Mouse (Mus musculus): Measurements from ENCODE around the gene Ankrd65. TPM values are rescaled to one million over a fixed set of nuclear protein-coding genes. Genes with fewer than 3 reads are reported as not detected.

The Ankrd65 gene
- 0.09 TPM in 1 of 2 replicates, not detected in the other for polyA plus RNA-seq (2012; rRNA removed)

DNA sequence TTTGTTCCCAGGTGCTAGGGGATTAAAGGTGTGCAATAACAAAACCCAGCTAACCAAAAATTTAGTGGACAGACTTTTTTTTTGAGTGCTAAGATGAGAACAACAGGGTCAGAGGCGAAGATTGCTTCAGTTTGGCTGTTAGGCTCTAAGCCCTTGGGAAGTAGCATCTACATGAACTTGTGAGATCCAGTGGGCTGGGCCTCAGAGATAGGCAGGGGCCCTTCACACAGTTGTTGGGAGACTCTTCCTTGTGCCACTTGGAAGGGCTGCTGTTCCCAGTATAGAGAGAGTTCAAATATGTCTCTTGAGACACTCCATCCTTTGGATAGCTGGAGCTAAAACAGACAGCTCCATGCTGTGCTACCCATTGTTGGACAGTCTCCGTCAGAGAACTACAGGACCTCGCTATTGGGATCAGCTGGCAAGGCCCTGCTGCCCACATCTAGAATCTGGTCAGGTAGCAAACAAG lies at the start of gene Ankrd65:
Gene Ankrd65, plus strand, starts transcription at position 419 of the 469 bp plus-strand sequence.

DNA sequence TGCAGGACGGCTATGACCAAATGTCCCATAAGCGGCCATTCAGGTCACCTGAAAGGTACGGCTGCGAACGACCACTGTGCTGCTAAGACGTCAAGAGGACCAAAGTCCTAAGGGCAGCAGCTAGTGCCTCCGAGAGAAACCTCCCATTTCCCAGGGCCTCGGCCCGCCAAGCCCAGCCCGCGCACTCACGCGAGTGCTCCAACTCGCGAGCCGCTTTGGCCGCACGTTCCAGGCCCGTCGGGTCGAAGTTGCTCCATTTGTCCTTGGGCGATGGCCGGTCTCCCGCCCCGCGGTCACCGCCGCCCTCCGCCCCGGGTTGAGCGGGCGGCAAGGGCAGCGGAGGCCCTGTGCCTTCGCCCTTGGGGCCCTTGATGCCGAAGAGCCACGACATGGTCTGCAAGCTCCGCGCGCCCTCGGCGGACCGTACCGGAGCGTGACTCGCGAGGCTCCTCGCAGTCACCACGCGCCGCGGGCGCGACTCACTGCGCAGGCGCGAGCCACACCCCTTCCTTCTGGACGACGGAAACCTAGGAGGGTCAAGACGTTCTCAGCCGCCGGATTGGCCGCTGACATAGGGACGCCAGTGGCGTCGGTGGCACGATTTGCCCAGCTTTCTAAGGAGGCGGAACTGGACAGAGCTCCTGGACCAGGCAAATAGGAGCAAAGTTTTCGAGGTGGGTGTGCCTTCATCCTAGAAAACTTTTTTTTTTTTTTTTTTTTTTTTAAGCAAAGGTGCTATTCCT lies 29.5 kb upstream of the Ankrd65 start, which contains the start of gene Atad3a:
Gene Atad3a, minus strand, starts transcription at position 481 of the 743 bp plus-strand sequence.

DNA sequence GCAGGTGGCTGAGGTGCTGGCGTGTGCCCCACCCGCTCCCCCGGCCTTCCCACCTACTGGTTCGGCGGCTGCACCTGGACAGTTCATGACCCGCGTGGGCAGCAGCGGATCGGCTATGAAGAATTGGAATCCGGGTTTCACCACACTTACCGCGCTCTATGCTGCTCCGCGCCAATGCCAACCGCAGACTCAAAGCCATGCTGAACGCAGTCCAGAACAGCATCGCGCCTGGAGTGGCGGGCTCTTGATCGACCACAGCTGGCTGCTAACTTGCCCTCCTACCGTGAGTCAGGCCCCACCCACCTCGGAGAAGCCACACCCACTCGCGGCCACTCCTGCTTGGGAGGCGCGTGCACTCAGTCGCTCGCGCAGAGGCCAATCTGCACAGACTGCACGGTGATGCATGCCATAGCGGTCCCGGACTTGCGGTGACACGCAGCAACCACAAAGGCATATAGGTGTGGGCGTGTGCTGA lies 15.9 kb upstream of the Ankrd65 start, which contains the start of gene Vwa1:
Gene Vwa1, minus strand, starts transcription at position 419 of the 475 bp plus-strand sequence.

DNA sequence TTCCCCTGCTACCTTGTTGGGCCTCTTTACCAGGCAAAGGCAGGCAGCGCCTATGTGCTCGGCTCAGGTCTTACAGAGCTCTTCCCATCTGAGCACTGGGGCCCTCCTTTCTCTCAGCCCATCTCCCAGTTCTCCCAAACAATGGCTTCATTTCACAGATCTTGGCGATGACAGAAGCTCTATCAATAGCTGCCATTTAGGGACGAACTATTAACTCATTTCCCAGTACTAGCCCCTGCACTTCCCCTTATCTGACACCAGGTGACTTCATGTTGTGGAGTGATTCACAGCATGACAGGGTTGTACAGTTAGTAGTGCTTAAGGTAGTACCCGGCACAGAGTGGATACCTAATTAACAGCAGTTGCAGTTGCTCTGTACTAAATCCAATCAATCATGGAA lies 4.4 kb upstream of the Ankrd65 start, which contains the start of gene Tmem88b:
Gene Tmem88b, minus strand, starts transcription at position 56 of the 400 bp plus-strand sequence.

DNA sequence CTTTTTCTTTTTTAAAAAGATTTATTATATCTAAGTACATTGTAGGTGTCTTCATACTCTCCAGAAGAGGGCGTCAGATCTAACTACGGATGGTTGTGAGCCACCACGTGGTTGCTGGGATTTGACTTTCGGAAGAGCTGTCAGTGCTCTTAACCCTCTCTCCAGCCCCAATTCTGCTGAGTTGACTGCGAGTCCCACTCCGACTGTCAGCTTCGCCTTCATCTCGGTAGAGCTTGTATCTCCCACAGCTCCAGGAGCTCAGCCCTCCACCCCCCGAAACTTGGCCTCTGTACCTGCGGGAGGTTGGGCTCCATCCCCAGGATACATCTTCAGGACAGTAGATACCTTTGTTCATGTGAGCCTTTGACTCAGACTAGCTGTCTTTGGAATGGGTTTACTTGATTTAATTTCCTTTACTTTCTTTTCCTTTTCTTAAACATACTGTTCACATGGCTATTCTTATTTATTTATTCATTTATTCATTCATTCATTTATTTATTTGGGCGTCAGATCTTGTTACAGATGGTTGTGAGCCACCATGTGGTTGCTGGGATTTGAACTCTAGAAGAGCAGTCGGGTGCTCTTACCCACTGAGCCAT lies 12.6 kb downstream of the Ankrd65 start, which contains the start of gene Mrpl20:
Gene Mrpl20, plus strand, starts transcription at position 138 of the 599 bp plus-strand sequence.

GRCm38 (mm10) chr4:155811929-155812664 lies 21.9 kb downstream of the Ankrd65 start, which contains the start of gene Ccnl2:
TSS of gene Ccnl2 (plus strand) at chr4:155812489.

DNA sequence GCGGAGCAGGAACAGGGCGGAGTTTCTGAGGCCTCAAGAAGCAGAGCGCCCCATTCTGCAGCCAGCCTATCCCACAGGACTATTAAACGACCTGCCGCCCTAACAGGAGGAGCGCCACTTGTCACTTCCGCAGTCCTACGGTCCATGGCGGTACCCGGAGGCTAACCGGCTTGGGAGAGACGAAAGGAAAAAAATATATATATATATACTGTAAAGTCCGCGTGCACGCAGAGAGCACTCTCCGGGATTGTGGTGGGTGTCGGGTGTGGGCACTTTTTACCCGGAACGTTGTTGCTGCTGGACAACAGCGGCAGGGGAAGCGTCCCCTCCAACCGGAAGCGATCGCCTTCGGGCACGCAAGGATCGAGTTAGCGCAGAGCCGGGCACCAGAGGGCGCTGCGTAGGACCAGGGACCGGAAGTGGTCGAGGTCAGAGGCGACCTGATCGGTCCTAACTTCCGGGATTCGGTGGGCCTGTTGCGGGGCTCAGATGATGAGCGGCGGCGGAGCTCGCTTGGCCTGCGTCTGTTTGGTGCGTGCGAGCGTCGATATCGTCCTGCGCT lies 41.0 kb downstream of the Ankrd65 start, which contains the start of gene Aurkaip1:
Gene Aurkaip1, plus strand, starts transcription at position 68 of the 562 bp plus-strand sequence.

GRCm38 (mm10) chr4:155839483-155839910 lies 49.3 kb downstream of the Ankrd65 start, which contains the start of gene Mxra8:
TSS of gene Mxra8 (plus strand) at chr4:155839680.

DNA sequence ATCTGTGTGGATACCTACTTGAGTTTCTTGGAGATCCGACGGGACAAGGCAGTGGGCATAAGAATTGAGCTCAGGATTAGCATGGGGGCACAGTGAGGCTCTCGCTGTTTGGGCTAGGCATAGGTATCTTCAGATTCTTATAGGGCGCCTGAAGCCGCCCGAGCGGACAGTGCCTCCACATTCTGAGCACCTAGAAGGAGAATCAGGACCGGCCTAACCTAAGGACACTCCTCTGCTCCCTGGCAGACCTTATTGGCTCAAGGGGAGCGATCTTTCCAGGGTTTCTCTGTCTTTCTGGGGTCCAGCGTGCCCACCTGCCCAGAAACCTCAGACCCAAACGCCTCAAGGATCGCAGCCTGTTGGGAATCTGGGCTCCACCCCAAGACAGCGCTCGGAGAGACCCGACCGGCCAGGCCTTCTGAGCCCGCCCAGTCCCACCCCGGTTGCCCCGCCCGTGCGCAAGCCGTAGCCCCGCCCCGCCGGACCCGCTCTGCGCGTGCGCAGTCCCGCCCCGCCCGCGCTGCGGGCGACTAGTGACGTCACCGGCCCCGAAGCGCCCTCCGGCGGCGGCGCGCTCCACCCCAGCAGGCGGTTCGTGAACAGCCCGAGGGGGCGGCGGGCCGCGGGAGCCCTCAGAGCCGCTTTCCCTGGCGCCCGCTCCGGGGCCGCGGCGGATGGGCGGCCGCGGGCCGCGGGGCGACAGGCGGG lies 56.8 kb downstream of the Ankrd65 start, which contains the start of gene Dvl1:
Gene Dvl1, plus strand, starts transcription at position 532 of the 708 bp plus-strand sequence.

Other genes starting within 250 kb of the Ankrd65 start
- gene Nadk, start 228.1 kb upstream of the Ankrd65 start, polyA plus RNA-seq (2012; rRNA removed), result 85.3 and 86.3 TPM in 2 replicates
- gene Slc35e2, start 189.0 kb upstream of the Ankrd65 start, polyA plus RNA-seq (2012; rRNA removed), result 1.7 and 3.1 TPM in 2 replicates
- gene Cdk11b, start 165.6 kb upstream of the Ankrd65 start, polyA plus RNA-seq (2012; rRNA removed), result 9.0 and 10.2 TPM in 2 replicates
- not detected in 2 replicates for gene Gm10563, start 145.0 kb upstream of the Ankrd65 start, polyA plus RNA-seq (2012; rRNA removed)
- 18.8 and 26.7 TPM in 2 replicates for gene Mmp23, start 137.1 kb upstream of the Ankrd65 start, polyA plus RNA-seq (2012; rRNA removed)
- gene Mib2, start 121.2 kb upstream of the Ankrd65 start, polyA plus RNA-seq (2012; rRNA removed), result 42.5 and 44.6 TPM in 2 replicates
- 16.5 and 25.8 TPM in 2 replicates for gene Fndc10, start 96.1 kb upstream of the Ankrd65 start, polyA plus RNA-seq (2012; rRNA removed)
- gene Ssu72, start 85.6 kb upstream of the Ankrd65 start, polyA plus RNA-seq (2012; rRNA removed), result 62.7 and 102 TPM in 2 replicates
- 0.37 and 1.4 TPM in 2 replicates for gene Tmem240, start 55.6 kb upstream of the Ankrd65 start, polyA plus RNA-seq (2012; rRNA removed)
- gene Atad3a, start 29.3 kb upstream of the Ankrd65 start, polyA plus RNA-seq (2012; rRNA removed), result 57.0 and 97.8 TPM in 2 replicates
- gene Vwa1, start 15.7 kb upstream of the Ankrd65 start, polyA plus RNA-seq (2012; rRNA removed), result 11.4 and 13.1 TPM in 2 replicates
- gene Tmem88b, start 4.6 kb upstream of the Ankrd65 start, polyA plus RNA-seq (2012; rRNA removed), result 0.18 and 0.28 TPM in 2 replicates
- 18.2 and 33.5 TPM in 2 replicates for gene Mrpl20, start 12.4 kb downstream of the Ankrd65 start, polyA plus RNA-seq (2012; rRNA removed)
- gene Ccnl2, start 22.1 kb downstream of the Ankrd65 start, polyA plus RNA-seq (2012; rRNA removed), result 18.2 and 22.6 TPM in 2 replicates
- 106 and 164 TPM in 2 replicates for gene Aurkaip1, start 40.8 kb downstream of the Ankrd65 start, polyA plus RNA-seq (2012; rRNA removed)
- 106 and 126 TPM in 2 replicates for gene Mxra8, start 49.2 kb downstream of the Ankrd65 start, polyA plus RNA-seq (2012; rRNA removed)
- 102 and 114 TPM in 2 replicates for gene Dvl1, start 57.0 kb downstream of the Ankrd65 start, polyA plus RNA-seq (2012; rRNA removed)
- 0.33 and 0.81 TPM in 2 replicates for gene Tas1r3, start 72.9 kb downstream of the Ankrd65 start, polyA plus RNA-seq (2012; rRNA removed)
- gene Cptp, start 79.0 kb downstream of the Ankrd65 start, polyA plus RNA-seq (2012; rRNA removed), result 24.9 and 45.1 TPM in 2 replicates
- 15.0 and 21.4 TPM in 2 replicates for gene Ints11, start 79.1 kb downstream of the Ankrd65 start, polyA plus RNA-seq (2012; rRNA removed)
- 41.8 and 63.5 TPM in 2 replicates for gene Pusl1, start 101.3 kb downstream of the Ankrd65 start, polyA plus RNA-seq (2012; rRNA removed)
- gene Acap3, start 101.4 kb downstream of the Ankrd65 start, polyA plus RNA-seq (2012; rRNA removed), result 21.4 and 21.8 TPM in 2 replicates
- 41.1 and 63.8 TPM in 2 replicates for gene Ube2j2, start 153.4 kb downstream of the Ankrd65 start, polyA plus RNA-seq (2012; rRNA removed)
- 30.7 and 39.0 TPM in 2 replicates for gene C1qtnf12, start 171.9 kb downstream of the Ankrd65 start, polyA plus RNA-seq (2012; rRNA removed)
- 4.6 and 6.1 TPM in 2 replicates for gene B3galt6, start 202.2 kb downstream of the Ankrd65 start, polyA plus RNA-seq (2012; rRNA removed)
- gene Sdf4, start 202.4 kb downstream of the Ankrd65 start, polyA plus RNA-seq (2012; rRNA removed), result 25.9 and 26.5 TPM in 2 replicates
- gene Tnfrsf4, start 223.4 kb downstream of the Ankrd65 start, polyA plus RNA-seq (2012; rRNA removed), result 2.7 and 2.9 TPM in 2 replicates
- gene Tnfrsf18, start 235.7 kb downstream of the Ankrd65 start, polyA plus RNA-seq (2012; rRNA removed), result 2.6 and 2.8 TPM in 2 replicates